Comparison of ENCODE assay signal across 21 mouse cellular contexts in the genomic region with DNA sequence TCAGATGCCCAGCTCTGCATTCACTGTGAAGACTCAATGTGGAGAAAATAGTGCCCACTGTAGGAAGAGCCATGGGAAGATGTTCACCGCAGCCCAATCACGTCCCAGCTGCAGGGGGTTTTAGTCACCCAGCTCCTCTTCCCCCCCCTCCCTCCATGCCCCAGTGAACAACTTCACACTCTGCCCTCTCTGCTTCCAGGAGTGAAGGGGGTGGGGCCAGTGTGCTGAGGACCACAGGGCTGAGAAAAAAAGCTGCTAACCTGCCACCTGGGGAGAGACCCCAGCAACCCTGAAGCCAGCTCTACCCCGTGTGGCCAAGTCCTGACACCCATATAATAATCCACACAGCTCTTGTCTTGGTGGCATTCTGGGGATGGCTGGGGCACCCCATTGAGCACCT. TPM values are rescaled to one million over a fixed set of nuclear protein-coding genes. Genes with fewer than 3 reads are reported as not detected.
"Had no signal": no experiment of that assay in that cellular context is flagged by ENCODE, and none has a peak within 500 bp of the region (broad histone marks: within the 10 kb centered on the region; RNA-seq: fewer than 3 reads in every experiment).

No protein-coding gene starts in this region.

- H3K4me3 ChIP-seq: neural tube, embryonic 15.5 days; stomach, embryonic 15.5 days had no signal

- DNase-seq: retina, postnatal 1 day; right cerebral cortex, adult 18-20 months; right cerebral cortex, postnatal 14 days; right cerebral cortex, postnatal 25 days; right cerebral cortex, postnatal 4 days; spleen, adult 18-20 months; thymus, adult 18-20 months; thymus, adult 2 months; thymus, postnatal 14 days; thymus, postnatal 25 days; thymus, postnatal 36 days; thymus, postnatal 4 days had no signal

- H3K36me3 ChIP-seq: neural tube, embryonic 15.5 days; stomach, embryonic 15.5 days had no signal

- H3K9ac ChIP-seq: neural tube, embryonic 15.5 days; stomach, embryonic 15.5 days had no signal

- H3K9me3 ChIP-seq: neural tube, embryonic 15.5 days; stomach, embryonic 15.5 days had no signal

- H3K4me2 ChIP-seq: neural tube, embryonic 15.5 days; stomach, embryonic 15.5 days had no signal

- H3K27me3 ChIP-seq: neural tube, embryonic 15.5 days; stomach, embryonic 15.5 days had no signal

- H3K27ac ChIP-seq: neural tube, embryonic 15.5 days; stomach, embryonic 15.5 days; stomach, postnatal 0 days had no signal

RNA-seq across cellular contexts. Expression of gene Prima1, which starts 24.7 kb away (rescaled TPM):
- polyA plus RNA-seq: spleen, adult 2 months; thymus, adult 2 months; thymus, postnatal 0 days had no signal

RNA-seq across cellular contexts. Expression of gene Fam181a, which starts 44.2 kb away (rescaled TPM):
- polyA plus RNA-seq: small intestine, adult 2 months; spleen, adult 2 months; stomach, embryonic 14.5 days; stomach, embryonic 15.5 days; stomach, embryonic 16.5 days; stomach, postnatal 0 days; thymus, adult 2 months; thymus, postnatal 0 days; urinary bladder, adult 2 months had no signal
